Mouse (Mus musculus) cerebellum, adult 11 months (tissue): Measurements from ENCODE around the gene Grik2.
"Not testable (repeated sequence)": the region's sequence is repeated elsewhere in the genome, so short reads cannot be mapped to it uniquely, and the experiment has no call there.

Experiments
- DNase-seq: peaks from one replicate; pipeline ENCODE4 v3.0.0; 2022

Gene Grik2

DNA sequence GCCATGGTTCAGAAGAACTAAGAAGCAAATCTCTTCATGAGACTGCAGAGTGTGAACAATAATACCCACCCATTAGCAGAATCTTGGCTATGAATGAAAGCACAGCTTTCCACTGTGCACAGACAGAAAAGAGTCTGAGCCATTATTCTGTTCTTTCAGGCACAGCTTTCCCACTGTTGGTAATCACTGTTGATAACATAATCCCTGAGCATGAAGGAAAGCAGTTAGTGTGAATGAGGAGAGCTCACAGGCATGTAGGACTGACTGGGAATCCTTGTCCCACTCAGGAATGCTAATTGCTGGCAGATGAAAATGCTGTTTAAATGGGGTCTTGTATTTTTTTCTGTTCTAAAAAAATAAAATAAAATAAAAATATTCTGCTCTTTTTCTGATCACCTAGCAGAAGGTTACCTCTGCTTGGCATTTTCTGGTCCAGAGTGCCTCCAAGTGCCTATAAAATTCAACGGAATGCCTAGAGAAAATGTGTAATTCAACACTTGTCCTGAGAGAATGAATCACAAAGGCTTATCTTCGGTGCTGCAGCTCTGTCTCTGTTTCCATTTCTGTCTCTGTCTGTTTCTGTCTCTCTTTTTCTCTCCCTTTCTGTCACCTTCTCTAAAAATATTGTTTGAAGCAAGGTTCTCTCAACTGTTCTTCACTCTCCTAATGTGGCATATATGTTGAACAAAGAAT lies 532.2 kb downstream of the Grik2 start:
- DNase-seq = no peak

DNA sequence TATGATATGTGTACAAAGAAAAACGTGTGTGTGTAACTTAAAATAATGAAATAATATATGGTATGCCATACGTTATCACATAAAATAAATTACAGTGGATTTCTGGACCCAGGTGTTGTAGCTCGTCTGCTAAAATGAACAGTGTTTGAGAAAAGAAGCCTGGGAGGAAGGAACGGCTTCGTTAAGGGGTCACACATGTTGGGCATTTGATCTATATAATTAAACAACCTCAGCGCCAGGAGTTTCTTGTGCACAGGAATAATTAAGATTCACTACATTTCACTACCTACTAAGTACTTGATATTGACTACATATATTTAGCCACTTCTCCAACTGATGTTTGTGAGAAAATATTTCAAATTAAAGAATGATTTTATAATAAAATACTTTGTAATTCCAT lies 551.2 kb downstream of the Grik2 start:
- not testable (repeated sequence) for DNase-seq

DNA sequence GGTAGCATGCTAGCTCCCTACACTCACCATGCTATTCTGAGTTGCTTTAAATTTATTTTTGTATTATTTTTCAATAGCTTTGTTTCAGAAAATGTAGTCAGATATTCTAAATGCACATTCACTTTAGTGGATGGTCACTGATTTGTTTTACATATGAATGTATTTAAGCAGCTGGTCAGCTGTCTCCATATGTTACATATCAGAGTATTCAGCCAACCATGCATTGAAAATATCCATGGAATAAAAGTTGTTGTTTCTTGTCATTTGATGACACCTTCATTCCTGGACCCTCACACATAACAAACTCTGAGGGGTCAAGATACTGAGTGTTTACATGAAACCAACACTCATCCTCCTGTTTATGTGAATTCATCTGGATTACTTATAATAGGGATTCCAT lies 551.7 kb downstream of the Grik2 start:
- not testable (repeated sequence) for DNase-seq

DNA sequence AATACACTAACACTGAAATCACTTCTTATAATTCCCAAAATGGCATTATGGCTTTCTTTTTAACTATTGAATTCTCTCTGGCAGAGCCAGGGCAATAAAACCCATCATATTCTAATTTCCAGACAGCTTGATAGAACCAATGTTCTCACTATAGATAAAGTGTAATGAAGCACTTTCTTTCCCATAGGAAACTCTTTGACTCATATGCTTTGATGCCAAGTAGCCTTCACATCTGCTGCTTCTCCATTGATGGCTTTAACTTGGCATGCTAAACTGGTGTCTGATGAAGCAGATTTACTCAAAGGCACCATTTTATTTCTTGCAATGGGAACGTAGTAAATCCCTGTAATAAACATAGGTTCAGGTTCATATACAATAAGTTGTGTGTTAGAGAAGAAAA lies 568.5 kb downstream of the Grik2 start:
- no peak for DNase-seq

DNA sequence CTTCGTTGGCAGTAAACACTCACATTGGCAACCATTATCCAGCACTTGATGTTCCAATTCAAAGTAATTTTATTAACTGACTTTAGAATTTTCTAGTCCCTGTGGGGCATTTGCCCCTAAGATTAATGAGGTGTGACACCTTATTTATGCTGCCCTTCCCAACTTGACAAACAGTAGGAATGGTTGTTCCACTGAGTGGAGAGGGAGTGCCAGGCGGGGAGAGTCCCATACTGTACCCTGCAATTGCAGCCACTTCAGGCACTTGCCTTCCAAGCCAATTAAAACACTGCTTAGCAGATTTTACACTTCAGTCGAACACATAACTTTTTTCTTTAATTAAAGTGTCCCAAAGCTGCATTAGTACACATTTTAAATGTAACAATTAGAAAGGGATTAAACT lies 568.9 kb downstream of the Grik2 start:
- no peak for DNase-seq

DNA sequence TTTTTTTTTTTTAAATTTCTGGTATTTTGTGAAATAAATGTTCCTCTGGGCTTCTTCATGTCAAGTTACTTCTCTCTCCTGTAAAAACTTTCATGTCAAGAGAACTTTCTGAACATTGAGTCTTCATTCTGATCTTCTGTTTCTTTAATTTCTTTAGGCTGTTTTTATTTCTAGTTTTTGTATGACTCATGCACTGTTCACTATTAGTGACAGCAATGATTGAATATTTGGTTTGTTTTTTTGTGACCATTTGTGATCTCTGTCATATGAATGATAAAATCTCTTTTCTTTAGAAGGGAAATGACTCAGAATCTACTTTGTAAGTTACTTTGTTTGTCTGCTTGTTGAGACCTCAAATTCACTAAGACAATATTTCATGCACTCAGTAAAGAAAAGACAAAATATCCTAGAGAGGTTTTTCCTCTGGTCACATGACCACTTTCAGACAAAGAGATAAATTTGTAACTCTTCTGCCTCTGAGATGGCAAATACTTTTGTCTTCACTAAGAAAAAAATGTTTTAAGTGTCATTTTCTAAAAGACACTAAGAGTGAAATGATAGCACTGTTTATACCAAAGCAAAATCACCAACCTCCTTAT lies 596.7 kb downstream of the Grik2 start:
- DNase-seq = no peak

DNA sequence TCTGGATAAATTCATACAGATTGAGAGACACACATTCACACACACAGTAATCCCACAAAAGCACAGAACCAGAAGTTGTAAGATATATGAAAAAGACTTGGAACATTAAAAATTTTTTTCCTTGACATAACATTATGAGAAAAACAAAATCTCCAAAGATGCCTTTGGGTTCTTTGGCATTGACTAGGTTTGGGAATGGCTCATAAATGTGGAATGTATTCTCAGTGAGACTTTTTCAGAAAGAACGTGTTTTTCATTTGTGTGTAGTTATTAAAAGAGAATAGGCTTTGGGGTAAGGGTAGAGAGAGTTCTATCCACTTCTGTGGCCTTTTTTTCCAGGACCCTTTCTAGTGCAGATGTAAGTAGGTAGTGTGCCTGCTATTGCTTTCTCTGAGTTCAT lies 597.3 kb downstream of the Grik2 start:
- no peak for DNase-seq

DNA sequence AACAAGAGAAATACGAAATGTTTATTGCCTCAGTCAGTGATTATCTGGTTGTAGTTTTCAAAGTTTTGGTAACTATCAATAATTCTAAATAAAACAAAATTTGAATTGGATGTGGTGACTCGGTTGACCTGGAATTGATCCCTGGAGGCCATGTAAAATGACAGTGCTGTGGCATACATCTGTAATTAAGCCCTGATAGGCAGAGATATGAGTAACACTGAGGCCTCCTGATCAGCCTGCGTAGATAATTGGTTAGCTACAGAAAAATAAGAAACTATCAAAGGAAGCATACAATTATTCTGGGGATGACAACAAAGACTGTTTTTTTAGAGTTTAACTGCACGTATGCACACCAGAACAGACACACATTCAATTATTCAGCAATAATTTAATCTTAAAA lies 634.4 kb downstream of the Grik2 start:
- DNase-seq = no peak

DNA sequence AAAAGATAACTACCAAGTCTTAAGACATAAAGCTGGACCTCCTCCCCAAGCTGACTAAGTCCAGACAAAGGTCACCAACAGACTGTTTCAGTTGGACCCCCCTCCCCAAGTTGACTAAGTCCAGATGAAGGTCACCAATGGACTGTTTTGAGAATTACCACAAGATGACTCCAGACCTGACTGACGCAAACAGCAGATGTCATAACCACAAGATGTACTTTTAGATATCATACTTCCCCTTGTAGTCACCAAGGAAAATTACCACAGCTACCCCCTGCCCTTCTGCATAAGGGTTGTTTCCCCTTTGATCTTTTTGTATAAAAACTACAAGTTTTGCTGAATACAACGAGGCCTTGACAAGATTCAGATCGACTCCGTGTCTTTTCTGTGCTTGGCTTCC lies 637.1 kb downstream of the Grik2 start:
- DNase-seq = not testable (repeated sequence)

DNA sequence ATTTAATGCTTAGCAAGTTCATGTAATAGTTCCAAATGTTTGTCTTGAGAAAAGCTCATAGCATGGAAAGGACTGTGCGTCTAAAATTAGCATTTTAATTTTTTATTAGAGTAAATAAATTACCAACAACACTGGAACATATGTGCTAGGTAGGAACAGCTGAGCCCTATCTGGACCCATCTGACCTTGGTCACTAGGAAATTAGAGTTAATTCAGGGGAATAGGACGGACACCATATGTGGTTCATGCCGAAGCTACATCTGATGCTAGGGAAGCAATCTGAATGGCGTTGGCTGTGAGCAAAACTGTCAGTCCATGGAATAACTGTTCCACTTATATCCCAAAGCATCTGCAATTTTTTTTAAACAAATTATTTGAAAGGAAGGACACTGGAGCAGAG lies 638.9 kb downstream of the Grik2 start:
- DNase-seq = peak; percentile 27

DNA sequence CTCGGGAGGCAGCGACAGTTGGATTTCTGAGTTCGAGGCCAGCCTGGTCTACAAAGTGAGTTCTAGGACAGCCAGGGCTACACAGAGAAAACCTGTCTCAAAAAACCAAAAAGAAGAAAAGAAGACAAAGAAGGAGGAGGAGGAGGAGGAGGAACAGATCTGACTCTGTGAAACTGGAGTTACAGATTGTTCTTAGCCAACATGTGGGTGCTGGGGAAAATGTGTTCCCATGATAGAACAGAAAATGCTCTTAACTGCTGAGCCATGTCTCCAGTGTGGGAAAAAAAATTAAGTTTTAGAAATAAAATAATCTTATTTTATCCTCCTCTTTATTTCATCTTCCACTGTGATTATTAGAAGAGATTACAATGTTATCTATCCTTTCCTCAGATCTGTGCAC lies 645.9 kb downstream of the Grik2 start:
- no peak for DNase-seq

DNA sequence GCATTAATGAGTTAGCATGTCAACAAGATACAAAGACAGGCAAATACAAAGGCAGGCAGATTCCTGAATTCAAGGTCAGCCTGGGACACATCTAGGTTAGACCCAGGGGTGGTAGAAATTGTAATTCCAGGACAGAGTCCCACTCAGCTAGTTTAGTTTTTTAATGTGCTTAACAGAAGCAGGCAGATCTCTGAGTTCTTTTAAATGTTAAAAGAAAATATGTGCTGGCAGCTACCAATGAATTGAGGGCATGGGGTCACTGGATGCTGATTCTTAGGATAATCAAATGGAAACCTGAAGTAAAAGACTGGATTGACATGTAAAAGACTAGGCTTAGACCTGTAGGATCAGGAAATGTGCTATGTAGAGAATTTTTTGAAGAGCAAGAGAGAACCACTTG lies 651.8 kb downstream of the Grik2 start:
- no peak for DNase-seq

DNA sequence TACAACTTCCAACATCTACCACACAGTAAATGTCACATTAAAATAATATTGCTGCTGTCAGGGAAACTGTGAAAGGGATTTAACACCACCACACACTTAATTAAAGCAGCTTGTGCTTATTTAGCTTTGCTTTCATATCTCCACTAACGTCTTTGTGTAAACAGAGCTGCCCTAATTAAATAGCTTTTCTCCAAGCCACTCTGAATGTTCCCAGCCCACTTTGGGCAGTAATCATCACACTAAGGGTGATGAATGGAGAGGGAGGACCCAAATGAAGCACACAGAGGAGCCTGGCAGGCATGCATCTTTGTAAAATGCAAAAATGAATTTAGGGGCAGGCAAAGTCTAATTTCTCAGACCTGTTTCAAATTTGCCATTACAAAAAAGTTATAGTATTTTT lies 657.3 kb downstream of the Grik2 start:
- no peak for DNase-seq

DNA sequence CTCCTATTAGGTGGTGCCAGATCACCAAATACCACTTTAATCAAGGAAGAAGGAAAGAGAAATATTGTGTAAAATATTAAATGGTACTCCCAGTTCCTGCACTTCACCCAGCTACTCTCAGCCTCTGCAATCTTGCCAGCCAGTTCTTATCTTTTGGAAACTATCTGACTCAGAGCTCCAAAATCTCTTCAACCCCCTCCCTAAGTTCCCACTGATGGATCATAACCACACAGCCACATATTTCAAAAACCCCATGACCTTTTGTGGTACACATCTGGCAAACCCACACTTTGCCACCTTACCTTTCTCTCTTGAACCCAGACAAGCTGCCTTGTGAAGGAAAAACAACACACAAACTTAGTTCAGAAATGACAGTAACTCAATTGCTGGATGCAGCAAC lies 738.2 kb downstream of the Grik2 start:
- DNase-seq = no peak

DNA sequence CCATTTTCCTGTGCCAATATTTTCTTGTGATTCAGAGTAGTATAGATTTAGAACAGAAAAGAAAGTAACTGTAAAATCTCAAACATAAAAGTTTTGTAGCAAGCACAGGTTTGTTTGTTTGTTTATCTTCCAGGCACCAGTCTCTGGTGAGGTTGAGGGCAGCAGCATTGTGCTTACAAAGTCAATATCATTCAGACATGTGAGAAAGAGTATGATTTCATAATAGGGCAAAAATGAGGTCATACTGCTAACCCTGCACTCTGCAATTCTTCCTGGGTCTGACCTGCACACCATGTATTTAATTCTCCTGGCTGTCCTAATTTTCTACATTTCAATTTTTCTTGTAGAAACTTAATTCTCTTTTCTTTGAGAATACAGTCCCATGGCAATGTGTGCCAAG lies 739.2 kb downstream of the Grik2 start:
- no peak for DNase-seq
